Mouse (Mus musculus) ZHBTc4 (cell line): Measurements from ENCODE around the gene Yeats4.
A peak's percentile ranks its signal among the peaks of the same experiment; 100 is the strongest.
"Not testable (repeated sequence)": the region's sequence is repeated elsewhere in the genome, so short reads cannot be mapped to it uniquely, and the experiment has no call there.

Source experiments
- DNase-seq: peaks from one replicate; pipeline ENCODE4 v3.0.0-alpha.2; 2011; ENCODE audit warnings: low read depth, low spot score

The Yeats4 gene

GRCm38 (mm10) chr10:117224102-117224990 lies at the start of gene Yeats4:
Gene Yeats4 (minus strand): TSS chr10:117224507.
- peak; percentile 97 for DNase-seq

DNA sequence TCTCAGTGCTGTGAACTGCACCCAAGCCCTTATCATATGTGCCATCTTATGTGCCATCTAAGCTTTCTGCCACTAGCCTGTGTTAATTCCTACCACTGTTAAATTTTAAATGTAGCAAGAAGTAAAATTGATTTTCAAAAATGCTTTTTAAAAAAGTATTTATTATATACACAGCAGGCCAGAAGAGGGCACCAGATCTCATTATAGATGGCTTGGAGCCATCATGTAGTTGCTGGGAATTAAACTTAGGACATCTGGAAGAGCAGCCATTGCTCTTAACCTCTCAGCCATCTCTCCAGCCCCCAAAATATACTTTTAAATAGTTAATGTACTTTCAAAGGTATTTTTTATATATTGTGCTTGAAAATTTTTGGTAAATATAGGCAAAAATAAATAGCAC lies 47.7 kb upstream of the Yeats4 start:
- no peak for DNase-seq

DNA sequence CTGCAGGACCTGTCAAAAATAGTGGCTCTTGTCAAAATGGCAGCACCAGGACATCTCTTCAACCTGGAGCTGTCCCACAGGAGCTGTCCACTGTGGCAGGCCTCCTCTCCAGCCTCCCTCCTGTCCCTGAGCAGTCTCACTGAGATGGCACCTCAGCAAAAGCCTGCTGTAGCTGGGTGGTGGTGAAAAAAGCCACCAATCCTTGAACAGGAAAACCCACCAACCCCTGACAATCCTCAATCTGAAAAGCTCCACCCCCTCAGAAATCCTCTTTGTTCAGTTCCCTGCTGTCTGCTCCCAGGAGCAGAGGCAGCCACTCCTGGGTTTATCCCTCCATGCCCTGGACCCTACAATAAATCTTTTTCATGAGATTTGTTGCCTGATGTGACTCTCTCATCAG lies 35.6 kb upstream of the Yeats4 start:
- DNase-seq: no peak

- DNase-seq: no peak
Measured at GRCm38 (mm10) chr10:117238603-117239002, 14.3 kb upstream of the Yeats4 start, which contains the start of gene 9530003J23Rik. Gene 9530003J23Rik (minus strand): TSS chr10:117238703.

GRCm38 (mm10) chr10:117235866-117236265 lies 11.6 kb upstream of the Yeats4 start:
- DNase-seq: no peak

GRCm38 (mm10) chr10:117234825-117235224 lies 10.5 kb upstream of the Yeats4 start:
- DNase-seq: no peak

- DNase-seq: peak; percentile 95
Measured at GRCm38 (mm10) chr10:117229826-117230225, 5.5 kb upstream of the Yeats4 start.

DNA sequence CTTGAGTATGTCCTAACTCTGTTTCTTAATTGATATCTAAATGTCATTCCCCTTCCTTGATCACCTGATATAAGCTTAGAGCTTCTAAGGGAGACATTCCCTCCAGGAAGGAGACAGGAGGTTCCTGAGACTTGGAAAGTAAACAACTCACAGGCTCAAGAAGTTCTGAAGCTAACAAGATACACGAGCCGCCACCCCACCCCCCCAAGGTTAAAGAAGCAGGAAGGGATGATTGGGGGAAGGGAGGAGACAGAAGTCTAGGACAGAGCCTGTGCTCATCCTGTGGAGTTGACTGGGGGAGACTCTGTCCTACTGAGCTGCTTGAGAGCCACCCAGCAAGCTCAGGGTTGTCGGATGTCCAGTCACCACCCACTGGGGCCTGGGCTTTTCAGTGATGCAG lies 1.7 kb upstream of the Yeats4 start:
- no peak for DNase-seq

GRCm38 (mm10) chr10:117225094-117225493 lies 787 bp upstream of the Yeats4 start:
- DNase-seq: peak; percentile 56

- no peak for DNase-seq
Measured at GRCm38 (mm10) chr10:117223758-117224101, 577 bp downstream of the Yeats4 start.

- no peak for DNase-seq
Measured at GRCm38 (mm10) chr10:117222821-117223220, 1.5 kb downstream of the Yeats4 start.

- DNase-seq: no peak
Measured at GRCm38 (mm10) chr10:117218351-117218750, 6.0 kb downstream of the Yeats4 start.

DNA sequence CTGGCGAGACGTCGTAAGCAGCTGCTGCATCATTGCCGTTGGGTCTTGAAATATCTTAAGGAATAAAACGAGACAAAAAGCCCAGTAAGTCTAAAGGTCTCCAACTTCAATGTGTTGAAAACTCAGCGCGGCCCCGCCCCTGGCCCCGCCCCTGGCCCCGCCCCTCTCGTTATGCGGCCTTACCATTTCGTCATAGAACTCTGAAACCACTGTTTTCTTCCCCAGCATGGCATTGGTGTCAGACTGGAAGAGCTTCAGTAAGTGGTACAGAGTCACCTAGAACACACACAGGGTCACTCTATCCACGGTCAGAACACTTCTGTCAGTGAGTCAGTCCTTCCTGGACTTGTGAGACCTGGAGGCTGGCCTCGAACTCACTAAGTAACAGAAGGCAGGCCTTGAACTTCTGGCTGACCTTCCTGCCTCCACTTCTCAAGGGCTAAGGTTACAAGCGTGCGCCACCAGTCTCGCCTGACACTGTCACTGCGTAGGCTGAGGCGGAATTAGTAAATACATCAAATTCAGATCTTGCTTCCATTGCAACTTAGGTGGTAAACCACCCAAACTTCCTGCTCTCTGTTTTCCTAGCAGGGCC lies 7.0 kb downstream of the Yeats4 start:
- peak; percentile 65 for DNase-seq

DNA sequence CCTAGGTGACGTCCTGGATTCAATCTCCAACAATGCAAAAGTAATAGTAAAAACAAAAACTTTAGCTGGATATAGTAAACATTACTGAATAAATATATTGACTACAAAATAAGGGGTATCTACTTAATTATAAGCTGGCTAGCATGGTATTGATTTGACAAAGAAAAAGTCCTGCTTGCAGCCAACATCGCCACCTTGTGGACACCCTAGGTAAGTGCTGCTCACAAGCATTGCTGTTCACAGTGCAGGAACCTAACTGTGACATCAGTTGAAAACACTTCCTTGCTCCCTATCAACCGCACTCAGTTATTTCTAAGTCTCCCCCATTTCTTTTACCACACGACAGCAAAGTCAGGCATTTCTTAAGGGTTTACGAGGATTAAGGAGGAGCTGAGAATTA lies 7.5 kb downstream of the Yeats4 start:
- DNase-seq: peak; percentile 81

DNA sequence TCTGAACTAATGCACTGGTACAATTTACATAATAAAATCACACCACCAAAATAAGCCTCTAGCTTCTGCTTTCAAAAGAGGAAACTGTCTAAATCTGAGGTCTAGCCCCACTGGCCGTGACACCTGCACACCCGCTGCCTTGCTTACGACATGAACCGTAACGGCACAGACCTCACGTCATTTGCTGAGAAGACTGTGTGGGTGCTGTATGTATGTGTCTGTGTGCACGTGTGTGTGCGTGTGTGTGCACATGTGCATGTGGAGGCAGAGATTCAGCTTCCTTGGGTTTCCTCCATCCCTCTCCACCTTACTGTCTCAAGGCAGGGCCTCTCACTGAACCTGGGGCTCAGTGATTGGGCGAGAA lies 8.2 kb downstream of the Yeats4 start:
- no peak for DNase-seq

DNA sequence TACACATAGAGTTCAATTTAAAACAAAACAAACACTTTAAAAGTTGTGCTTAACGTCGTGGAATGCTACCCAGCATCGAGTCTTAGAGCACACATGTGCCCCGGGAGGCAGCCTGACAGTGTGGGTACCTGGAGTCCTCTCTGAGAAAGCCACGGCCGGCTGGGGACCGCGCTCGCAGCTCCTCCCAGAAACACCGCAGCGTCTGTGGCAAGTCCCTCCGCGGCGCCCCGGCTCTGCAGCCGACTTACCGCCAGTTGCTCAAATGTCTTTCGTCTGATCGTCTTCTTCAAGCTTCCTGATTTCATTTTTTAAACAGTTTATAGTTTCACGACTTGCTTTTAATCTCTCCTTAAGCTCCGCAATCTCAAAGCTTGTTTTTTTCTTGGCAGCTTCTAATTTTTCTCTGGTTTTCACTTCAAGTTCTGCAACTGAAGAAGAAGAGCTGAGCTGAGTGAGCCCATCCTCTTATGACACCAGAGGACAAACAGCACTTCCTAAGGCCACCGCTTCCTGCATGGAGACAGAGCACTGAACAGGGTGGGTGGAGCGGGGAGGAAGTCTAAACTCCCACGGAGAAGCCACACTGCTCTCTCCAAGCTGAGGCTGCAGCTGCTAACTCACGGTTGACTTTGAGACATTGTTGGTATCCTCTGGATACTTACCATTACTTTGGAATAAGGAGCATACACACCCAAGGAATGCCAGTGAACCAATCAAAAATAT lies 8.7 kb downstream of the Yeats4 start:
- DNase-seq: peak; percentile 27

GRCm38 (mm10) chr10:117211023-117211422 lies 13.3 kb downstream of the Yeats4 start:
- DNase-seq: no peak

DNA sequence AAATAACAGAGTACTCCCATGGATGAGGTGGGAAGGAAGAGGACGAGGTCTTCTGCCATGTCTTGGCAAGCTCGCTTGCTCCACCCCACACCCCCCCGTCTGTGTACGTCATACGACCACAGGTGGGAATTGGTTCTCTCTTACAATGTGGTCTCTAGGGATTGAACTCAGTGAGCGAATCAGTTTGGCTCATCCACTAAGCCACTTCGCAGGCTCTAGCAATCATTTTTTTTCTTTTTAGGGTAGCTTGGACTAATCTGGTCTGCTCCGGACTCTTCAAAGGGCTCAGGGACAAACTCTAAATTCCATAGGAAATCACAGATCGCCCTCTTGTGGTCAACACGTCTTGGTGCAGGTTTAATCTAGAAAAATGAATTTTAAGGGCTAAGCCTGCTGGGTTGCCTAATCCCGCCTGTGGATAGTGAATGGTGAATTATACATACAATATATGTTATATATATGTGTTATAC lies 14.8 kb downstream of the Yeats4 start:
- peak; percentile 87 for DNase-seq

DNA sequence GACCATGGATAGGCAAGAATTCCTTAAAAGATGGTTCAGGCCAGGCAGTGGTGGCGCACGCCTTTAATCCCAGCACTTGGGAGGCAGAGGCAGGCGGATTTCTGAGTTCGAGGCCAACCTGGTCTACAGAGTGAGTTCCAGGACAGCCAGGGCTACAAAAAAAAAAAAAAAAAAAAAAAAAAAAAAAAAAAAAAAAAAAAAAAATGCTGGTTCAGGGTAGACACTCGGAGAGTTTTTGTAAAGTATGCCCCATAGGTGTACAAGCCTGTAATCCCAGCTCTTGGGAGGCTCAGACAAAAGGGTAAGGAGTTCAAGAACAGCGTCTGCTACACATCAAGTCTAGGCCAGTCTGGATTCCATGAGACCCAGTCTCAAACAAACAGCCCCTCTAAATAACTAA lies 15.5 kb downstream of the Yeats4 start:
- not testable (repeated sequence) for DNase-seq

- peak; percentile 31 for DNase-seq
Measured at GRCm38 (mm10) chr10:117208221-117208620, 16.1 kb downstream of the Yeats4 start.

DNA sequence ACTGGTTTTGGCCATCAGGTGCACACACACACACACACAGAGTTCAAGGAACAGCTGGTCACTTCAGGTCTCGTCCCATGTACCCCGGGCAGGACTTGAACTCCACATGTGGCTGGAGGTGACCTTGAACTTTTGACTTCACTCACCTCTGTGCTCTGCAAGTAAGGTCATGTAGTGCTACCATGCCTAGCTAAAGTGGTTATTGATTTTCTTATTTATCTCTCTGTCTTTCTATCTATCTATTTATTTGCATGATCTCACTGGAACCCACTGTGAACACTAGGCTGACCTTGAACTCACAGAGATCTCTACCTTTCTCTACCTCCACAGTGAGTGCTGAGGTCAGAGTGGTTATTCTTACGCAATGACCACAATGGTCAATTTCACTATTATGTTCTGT lies 18.2 kb downstream of the Yeats4 start:
- no peak for DNase-seq

- DNase-seq: no peak
Measured at GRCm38 (mm10) chr10:117203558-117203981, 20.7 kb downstream of the Yeats4 start.
